Mouse (Mus musculus) kidney, adult 8-10 months (tissue): ENCODE measurements at regions not wholly inside any gene's neighbourhood (a gene's known extent, or its start where the extent isn't known, plus 50 kb on each side); places are given as distances from the start of the nearest gene placed in this dataset.

ENCODE experiments used
- DNase-seq, 2 experiments: peaks; one replicate each; pipeline ENCODE4 v3.0.0; 2022

DNA sequence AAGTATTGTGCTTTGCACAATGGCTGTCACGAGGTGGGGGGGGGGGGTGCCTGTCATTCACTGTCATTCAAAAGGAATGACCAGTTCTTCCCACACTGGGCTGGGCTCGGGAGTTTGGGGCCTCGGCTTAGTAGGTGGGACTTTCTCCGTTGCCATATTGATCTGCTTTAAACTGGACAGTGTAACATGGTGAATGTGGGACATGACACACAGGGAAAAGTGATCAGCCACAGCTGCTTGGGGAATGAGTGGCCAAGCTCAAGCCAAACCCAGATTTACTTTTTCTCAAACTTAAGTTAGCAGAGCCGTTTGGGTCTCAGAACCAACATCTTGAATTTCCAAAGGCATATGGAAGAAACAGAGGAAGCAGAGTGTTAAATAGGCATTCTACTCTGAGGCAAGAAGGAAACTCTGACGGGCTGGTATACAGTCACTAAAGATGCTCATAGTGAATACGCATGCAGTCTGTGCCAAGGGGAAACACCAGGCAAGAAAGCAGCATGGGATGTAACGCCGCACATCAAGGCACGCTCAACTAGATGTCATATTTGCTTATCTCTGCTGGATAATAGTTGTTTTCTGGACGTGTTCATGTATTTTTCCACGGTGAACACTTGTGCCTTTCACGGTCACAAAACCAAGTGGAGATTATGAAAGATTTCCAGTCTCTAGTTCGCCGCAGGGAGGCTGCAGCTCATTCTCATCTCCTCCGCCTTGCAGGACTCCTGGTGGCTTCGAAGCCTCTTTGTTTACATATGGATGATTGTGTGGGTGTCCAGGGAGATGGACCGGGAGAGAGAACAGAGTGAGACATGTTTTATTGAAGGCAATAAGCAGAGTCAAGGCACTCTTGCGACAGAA lies 72.3 kb upstream of the 1700024P04Rik start:
- DNase-seq: no peak

DNA sequence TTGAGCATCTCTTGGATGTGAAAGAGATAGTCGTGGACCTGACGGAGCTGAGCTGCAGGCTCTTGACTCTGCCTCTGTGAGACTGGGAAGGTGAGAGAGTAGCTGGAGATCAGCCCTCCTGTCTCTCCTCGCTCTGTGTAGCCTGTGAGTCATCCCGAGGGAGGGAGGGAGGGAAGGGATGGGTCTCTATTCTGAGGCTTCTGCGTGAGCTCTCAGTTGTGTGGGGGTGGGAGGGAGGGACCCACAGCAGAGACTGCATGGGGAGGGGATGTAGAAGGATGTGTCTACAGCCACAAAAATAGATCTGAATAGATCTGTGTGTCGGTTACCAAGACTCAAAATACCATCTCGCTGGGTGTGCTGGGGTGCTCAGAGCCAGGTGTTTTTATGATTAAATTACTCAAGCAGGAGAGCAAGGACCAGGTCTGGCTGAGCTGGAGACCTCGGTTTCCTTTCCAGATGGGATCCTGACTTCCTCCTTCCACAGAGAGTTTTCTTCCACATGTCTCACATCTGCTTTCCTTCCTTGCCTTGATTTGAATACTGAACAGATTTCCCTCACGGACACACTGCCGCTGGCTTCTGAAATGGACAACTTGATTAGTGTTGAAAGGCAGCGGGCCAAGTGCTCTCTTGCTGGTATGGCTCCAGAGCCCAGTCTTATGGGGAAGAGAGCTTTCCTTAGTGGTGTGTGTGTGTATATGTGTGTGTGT lies 71.4 kb upstream of the 1700024P04Rik start:
- no peak for DNase-seq

DNA sequence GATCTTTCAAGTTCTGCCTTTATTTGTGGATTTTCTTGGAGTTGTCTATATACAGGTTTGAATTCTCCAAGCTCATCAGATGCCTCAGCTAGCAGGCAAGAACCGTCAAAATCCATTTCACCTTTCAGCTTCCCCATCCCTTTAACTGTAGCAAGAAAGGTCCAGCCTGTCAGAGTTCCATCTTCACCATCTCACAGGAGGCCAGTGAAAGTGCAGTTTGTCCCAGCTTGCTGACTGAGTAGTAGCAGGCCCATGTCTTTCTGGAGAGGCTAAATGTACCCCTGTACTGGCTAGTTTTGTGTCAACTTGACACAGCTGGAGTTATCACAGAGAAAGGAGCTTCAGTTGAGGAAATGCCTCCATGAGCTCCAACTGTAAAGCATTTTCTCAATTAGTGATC lies 67.7 kb upstream of the 1700024P04Rik start:
- no peak for DNase-seq

DNA sequence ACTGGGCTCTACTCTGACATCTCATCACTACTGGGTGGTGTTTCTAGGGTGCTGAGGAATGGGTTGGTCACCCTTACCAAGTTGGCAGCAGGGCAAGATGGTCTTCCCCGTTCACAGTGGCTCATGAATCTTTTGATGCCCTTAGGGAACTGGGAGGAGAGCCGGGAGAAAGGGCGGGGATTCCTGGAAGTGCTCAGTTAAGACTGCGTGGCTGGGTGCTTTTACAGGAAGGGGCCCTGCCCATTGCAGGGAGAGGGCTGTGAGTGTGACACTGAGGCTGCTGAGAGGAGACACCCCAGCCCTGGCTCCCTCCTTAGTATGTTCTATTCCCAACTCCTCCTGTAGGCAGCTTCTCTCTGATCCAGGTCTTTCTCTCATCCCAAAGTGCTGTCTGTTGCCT lies 65.3 kb upstream of the 1700024P04Rik start:
- peak in 1 of 2 experiments; percentile 21 for DNase-seq

DNA sequence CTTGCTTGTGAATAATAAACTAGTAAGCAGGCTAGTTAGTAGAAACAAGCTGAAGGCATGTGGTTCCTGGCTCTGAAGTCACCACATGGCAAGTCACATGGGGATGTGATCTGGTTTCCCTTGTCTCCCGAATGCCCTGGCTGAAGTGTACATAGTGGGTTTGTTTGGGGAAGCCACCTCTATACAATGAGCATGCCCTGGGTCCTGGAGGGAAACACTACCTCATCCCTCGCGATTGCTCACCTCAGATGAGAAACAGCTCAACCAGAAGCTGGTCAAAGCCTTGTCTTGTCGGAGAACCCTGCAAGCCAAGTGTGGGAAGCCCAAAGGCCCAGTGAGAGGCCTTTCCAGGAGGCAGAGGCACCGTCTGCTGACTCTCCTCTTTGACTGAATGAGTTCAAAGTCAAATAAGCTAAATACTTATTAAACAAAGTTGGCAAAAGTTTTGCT lies 64.3 kb upstream of the 1700024P04Rik start:
- peak; percentile 74 to 80 for DNase-seq

DNA sequence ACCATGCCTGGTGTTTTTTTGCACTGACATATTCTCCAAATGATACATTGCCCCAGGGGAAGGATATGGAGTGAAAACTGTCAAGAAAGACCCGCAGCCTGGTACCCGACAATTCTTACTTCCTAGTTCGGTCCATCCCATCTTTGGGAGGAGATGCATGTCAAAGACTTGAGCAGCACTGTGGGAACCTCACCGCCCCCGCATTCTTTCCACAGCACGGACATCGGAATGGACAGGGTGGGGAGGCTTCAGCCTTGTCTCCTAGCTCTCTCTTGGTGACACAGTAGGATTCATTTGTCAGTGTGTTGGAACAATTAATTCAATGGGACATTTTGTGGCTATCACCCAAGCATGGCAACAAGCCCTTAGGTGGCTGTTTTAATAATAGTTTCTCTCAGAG lies 62.9 kb upstream of the 1700024P04Rik start:
- no peak for DNase-seq

DNA sequence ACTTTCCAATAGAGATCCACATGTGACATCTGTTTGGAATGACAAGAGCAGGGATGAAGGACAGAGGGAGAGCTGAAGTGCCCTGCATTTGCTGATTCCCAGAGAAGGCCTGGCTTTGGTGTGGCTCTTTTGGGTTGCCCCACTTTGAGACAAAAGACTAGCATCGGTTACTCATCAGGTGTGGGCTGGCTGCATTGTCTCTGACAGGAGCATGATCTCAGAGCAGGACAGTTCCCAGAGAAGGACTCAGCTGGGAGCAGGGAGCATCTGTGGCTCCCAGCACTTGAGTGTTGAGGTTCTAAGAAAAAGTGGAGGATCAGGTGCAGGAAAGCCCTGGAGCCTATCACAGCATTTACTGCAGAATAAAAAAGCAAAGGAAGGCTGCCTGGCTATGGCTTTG lies 62.4 kb upstream of the 1700024P04Rik start:
- DNase-seq: no peak

DNA sequence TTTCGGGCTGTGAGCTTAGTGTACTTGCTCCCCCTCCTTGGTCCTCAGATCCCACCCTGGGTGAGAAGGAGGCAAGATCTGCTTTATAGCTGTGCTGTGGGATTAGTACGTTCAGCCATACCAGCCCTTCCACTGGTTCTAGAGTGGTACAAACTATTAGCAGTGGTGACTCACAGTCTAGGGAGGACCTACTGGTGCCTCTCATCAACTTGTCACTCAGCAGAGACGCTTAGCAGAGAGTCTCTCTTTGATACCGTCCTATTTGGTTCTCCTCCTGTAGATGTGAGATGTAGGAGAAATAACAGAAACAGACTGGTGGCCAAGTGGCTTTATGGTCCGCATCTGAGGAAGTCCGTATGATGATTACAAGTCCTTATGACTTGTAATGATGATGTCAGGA lies 57.7 kb upstream of the 1700024P04Rik start:
- no peak for DNase-seq

DNA sequence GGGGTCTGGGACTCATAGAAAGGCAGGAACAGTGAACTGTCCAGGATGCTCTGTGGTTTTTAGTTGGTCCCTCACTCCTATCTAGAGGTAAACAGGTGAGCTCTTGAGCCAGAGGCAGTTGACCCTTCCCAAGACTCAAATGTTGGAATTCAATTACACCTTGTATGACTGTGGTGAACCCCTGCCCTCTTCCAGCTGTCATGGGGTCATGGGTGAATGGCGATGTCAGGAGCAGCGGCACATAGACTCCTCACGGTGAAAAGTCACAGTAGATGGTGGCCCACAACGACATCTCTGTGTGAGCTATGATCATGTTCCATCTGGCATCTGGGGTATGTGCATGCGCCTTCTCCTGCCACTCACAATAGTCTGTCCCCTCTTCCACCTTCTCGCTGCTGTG lies 56.9 kb upstream of the 1700024P04Rik start:
- no peak for DNase-seq

DNA sequence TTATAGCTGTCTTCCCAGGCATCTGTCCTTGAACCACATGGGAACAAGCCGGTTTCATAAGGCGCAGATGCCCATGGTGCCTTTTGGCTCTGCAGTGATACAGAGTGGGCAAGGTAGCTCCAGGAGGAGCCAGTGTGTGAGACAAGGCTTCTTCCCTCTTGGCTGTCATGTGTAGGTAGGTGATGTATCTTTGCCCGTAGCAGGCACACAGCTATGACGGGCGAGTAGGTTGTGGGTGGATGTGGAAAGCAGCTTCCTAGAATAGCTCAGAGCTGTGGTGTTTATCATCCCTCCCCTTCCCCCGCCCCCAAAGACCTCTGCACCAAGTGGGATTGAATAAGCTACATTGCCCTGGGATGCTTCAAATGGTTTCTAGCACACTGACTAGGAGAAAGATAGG lies 56.5 kb upstream of the 1700024P04Rik start:
- DNase-seq: no peak

DNA sequence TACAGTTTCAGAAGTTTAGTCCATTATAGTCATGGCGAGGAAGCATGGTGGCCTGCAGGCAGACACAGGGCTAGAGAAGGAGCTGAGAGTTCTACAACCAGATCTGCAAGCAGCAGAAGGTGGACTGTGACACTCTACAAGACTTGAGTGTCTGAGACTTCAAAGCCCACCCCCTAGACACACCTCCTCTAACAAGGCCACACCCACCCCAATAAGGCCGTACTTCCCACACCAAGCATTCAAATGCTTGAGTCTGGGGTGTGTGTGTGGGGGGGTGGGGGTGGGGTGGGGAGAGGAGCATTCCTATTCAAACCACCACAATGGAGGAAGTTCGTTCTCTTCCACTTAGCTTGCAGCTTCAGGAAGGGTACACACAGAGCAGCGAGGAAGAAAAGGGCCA lies 55.8 kb upstream of the 1700024P04Rik start:
- DNase-seq: no peak

DNA sequence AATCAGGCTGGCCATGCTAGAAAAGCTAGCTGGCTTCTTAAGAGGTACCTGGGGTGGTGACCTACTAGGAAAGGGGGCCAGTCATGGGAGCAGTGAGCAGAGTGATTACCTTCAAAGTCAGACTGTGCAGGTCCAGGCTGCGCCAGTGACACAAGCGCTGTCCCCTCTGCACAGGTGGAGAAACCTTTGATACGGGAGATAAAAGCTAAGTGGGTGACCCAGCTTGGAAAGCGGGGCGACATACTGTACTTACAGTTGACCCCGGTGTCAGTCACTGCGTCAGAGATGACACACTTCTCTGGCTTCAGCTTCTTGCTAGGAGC lies 54.7 kb upstream of the 1700024P04Rik start:
- DNase-seq: no peak

DNA sequence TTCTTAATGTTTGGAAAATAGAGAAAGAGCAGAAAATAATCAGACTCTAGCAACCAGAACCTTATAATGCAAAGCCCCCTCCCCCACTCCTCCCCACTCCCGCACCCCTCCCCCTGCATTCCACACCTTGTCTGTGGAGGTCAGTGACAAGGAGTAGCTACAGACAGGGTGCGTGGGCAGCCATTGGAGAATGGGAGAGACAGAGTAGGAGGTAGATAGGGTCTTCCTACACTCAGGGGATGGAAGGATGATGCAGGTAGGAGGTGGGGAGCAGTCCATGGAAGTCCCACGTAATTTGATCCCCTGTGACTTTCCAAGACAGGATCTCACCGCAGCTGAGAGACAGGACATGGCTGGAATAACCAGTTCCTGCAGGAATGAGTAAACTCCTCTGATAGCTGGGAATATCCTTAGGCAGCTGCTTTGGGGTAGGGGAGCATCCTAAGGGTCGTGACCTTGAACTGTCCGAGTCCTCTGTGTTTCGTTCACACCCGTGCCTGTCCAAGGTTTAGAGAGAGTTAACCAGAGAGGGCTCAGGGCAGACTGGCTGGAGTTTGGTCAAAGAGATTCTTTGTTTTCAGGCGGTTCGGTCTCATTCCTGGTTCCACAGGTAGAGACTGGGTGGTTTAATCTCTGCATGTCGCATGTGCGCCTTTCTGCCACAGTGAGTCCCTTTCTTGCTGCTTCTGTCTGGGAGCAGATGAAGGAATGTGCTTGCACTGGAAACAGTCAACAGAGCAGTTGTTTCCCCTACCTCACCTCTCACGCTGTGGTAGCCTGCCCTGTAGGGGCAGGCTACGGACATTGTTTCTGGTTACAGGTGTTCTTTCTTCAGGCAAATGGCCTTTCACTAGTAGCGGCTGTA lies 54.1 kb upstream of the 1700024P04Rik start:
- DNase-seq: no peak

DNA sequence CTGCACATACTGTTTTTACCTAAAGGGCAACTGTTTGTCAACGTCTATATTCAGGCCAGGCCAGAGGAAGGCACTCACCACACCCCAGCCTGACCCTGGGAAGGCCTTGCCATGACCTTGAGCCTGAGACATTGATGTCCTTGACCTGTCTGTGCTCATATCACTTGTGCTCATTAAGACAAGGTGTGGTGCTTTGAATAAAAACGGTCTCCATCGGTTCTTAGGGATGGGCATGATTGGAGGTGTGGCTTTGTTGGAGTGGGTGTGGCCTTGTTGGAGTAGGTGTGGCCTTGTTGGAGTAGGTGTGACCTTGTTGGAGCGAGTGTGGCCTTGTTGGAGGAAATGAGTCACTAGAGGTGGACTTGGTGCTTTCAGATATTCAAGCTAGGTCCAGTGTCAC lies 52.8 kb upstream of the 1700024P04Rik start:
- DNase-seq: no peak
